Mouse (Mus musculus) CD8-positive naive resting alpha-beta T cell, adult 2 months (primary cell): ENCODE measurements at regions not wholly inside any gene's neighbourhood (a gene's known extent, or its start where the extent isn't known, plus 50 kb on each side); places are given as distances from the start of the nearest gene placed in this dataset.
"Not testable (repeated sequence)": the region's sequence is repeated elsewhere in the genome, so short reads cannot be mapped to it uniquely, and the experiment has no call there.

Experiments
- DNase-seq, 2 experiments: peaks; one replicate each; pipeline ENCODE4 v3.0.0; 2022; ENCODE audit warnings: low read depth in 2 of 2, low spot score in 2 of 2

DNA sequence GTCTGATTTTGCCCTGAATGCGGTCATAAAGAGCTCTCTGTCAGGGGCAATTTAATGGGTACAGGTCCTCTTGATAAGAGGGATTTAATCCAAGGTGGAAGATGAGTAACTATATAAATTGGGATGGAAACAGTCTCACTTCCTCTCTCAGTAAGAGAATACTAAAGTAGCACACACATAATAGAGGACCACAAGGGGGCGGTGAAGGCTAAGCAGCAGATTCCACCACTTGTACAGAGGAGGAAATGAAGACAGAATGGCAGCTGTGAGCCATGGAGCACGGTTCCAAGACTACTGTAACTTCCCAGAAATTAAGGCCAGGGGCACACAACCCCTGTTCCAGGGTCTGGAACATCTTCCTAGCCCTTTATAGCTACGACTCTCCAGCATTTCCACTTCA is 262.6 kb upstream of the Ywhaq start:
- not testable (repeated sequence) for DNase-seq

DNA sequence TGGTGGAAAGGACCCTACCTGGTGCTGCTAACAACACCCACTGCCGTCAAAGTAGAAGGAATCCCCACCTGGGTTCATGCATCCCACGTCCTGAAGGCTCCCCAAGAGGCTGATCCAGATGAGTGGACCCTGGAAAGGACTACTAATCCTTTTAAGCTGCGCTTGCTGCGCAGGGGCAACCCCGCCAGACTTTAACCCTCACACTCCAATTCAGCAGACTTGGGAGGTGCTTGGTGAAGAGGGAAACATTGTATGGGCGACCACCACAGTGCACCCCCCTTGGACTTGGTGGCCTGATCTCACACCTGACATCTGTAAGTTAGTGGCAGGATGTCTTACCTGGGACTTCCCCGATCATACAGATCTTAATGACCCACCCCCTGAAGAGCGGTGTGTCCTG is 231.9 kb upstream of the Ywhaq start:
- DNase-seq = not testable (repeated sequence)

DNA sequence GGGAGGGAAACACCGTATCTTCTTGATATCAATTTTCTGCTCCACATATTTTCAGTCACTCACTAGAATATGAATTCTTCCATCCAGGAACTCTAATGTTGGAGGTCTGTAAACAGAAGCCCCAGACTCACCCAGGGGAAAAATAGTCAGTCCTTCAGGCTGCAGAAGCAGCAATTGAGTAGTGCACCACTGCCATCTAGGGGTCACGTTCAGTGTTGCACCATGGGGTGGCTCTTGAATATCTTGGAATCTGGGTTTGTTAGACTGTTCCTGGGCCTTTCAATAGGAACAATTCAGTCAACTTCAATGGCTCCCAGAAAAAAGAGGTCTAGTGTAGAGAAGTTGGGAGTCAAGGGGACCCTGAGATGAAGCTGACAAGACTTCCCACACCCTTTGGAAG is 196.3 kb upstream of the Ywhaq start:
- DNase-seq = peak; percentile 25 to 31

DNA sequence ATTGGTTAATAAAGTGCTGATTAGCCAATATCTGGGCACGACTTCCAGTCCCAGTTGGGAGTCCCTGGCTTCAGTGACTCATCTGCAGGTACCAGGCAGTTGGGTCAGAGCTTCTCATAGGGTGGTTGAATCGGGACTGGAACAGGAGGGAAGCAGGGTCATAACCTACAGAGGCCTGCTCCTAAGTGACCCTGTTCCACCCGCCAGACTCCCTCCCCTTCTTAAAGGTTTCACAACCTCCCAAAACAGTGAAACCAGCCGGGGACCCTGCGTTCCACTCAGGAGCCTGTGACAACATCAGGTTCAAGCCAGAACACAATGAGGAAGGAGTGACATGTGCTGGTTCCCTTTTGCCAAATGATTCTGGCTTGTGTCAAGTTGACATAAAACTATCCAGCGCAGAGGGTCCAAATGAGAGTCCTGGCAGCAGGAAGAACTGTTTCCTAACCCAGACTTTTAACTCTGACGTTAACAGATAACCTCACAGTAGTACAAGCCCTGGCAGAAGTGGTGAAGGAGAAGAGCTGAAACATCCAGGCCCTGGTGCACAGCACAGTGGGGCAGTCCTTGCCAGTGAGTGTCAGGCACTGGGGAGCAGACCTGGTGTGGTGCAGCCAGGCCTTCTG is 151.1 kb upstream of the Ywhaq start:
- DNase-seq = no peak

DNA sequence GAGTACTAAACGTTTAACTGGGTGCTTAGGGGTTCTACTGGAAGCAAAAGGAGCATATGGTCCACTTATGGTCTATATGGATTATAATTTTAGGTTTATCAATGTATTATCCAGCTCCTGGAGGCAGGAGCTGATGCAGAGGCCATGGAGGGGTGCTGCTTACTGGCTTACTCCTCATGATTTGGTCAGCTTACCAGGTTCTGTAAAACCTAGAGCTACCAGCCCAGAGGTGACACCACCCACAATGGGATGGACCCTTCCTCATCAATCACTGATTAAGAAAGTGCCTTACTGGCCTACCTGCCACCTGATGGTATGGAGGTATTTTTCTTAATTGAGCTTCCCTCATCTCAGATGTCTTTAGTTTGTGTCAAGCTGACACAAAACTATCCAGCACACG is 126.5 kb upstream of the Ywhaq start:
- not testable (repeated sequence) for DNase-seq

DNA sequence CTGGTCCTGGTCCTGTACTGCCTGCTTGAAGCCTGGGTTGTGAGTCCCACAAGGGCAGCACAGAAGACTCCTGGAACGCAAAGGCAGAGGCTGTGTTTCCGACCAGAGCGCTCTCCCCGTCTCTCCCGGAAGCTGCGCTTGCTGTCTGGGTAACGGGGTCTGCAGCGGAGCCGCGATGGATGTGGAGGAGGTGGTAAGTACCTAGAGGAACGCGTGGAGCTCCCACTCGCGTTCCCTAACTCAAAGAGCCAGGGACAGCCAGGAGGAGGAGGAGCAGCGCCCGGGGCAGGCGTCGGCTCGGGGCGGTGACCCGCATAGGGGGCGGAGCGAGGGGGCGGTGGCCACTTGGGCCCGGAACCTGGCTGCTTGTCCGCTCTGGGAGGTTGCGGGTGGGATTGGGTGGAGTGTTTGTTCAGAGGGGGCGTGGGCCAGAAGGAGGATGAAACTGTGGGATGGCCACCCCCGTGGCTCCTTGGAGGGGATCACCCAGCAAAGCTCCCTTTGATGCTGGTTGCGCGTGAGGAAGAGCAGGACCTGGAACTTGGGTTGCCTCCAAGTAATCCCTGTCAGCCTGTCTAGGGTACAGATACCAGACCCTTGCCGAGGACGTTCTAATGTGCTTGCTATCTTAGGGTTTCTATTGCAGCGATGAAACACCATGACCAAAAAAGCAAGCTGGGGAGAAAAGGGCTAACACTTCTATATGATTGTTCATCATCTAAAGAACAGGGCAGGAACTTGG is 125.9 kb upstream of the Ywhaq start:
- DNase-seq = peak; percentile 33 to 37

DNA sequence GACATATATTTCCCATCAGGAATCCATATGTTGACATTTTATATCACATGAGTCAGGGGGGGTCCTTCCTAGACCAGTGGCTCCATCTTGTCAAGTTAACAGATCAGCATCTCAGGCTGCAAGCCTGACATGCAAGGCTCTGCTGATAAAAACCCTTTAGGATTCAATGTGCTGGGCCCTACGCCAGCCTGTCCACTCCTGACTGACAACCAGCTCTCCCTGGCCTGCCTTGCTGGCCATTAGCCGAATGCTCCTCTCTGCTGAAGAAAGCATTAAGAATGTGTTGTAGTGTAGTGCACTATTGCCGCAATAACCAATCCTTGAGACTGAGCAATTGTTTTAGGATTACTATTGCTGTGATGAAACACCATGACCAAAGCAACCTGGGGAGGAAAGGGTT is 114.3 kb upstream of the Ywhaq start:
- DNase-seq = no peak

DNA sequence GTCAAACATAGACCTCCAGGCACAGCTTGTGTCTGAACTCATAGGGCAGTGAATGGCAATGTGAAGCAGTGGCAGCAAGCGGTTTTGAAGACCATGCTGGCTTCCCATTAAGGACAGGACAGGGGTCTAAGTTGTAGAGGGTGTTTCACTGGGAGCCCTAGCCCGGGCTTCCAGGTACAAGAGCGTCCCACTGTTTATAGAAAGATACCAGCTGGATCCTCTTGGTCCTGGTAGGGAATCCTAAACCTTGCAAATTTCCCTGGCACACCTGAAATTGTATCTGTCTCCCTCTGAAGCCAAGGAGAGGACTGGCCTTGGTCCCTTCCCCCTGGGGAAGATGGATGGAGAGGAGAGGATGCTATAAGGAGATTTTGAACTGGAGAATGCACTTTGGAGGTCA is 111.9 kb upstream of the Ywhaq start:
- not testable (repeated sequence) for DNase-seq

DNA sequence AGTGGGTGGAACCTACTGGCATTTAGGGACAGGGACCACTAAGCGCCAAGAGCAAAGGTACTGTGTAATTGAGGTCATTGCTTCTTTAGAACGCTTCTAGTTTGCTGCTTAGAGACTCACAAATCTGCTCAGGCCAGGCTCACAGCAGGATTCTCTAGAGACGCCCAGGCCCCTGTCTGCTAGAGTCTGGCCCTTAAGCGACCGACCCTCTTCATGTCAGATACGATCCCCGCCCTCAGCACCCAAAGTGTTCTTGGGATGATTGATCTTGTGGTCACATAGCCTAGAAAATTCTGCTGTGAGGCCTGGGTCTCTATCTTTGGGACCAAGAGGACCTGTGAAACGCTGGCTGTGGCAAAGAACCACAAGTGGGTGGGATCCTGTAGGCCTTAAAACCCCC is 109.9 kb upstream of the Ywhaq start:
- DNase-seq = not testable (repeated sequence)

DNA sequence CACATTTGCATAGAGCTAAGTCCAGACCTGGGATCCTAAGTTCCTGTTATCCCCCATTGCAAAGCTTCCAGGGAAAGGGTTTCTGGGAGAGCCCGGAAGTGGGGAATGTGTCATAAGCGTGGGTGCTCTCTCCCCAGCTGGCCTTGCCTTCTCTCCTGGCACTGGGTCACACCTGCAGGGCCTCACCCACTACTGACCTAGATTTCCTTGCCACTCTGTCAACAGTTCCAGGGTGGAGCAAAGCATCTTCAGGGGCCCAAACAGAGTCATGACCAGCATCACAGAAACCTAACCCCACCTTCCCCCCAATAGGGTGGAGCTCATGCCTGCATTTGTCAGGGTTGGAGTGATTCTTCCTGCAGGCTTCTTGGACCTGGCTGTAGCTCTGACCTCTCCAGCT is 109.5 kb upstream of the Ywhaq start:
- DNase-seq = not testable (repeated sequence)

DNA sequence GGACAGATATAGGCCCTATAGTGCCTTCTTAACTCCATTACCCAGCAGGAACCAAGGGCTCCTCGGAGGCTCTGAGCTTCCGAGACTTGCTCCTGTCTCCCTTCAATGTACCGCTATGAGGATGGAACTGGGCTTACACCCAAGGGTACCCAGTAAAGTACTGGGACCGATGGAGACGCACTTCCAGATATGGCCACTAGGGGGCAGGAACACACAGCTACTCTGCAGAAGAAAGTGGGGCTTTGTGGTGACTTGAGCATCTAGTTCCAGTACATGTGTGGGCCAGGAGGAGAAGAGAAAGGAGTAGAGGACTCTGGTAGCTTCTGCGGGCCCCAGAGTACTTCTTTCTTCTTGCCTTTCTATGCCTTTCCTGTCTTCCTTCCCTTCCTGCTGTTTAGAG is 108.1 kb upstream of the Ywhaq start:
- DNase-seq = not testable (repeated sequence)

DNA sequence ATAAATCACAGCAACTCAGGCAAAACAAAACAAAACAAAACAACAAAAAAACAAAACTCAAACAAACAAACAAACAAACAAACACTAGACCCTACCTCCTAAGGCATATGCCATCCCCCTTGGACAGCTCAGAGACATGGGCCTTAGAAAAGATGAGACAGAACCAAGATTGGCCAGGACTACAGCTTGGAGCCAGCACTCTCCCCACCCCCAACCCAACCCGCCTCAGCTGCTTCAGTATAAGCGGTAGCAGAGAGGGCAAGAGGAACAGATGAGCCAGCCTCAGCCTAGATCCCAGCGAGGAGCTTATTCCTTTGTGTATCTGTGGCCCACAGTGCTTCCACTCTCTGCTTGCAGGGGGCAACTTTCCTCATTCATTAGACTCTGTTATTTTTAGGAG is 105.2 kb upstream of the Ywhaq start:
- DNase-seq = no peak

DNA sequence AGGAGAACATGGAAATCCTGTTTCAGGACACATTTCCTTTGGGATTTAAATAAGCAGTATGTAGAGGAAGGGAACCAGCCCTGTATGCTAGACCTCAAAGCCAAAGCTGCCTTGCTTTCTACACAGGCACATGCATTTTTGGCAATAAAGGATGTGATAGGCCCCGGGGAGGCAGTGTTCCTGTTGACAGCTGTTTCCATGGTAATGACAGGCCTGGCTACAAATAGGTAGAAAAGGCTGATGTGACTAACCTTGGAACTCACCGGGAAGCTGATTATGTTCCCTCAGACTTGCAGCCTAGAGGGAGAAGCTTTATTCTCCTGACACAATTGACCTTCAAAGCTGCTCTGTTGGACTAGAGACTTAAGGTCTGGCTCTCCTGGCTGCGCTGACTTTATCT is 101.6 kb upstream of the Ywhaq start:
- no peak for DNase-seq

DNA sequence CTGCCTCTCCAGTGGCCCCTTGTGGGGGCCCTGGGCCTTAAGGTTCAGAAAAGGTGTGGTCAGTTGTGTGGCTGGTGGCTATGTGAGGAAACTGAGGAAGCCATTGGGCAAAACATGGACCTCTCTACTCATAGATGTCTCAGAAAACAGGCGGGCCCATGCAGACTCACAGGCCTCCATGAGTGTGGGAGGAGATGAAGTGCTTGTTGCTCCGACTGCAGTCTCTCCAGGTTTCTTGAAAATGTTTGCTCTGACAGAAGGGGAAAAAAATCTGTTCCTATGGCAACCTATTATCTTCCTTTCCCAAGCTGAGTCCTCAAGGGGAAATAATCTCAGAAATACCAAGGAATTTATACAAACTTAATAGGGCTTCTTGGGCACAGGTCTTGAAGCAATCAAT is 95.3 kb upstream of the Ywhaq start:
- DNase-seq = no peak

DNA sequence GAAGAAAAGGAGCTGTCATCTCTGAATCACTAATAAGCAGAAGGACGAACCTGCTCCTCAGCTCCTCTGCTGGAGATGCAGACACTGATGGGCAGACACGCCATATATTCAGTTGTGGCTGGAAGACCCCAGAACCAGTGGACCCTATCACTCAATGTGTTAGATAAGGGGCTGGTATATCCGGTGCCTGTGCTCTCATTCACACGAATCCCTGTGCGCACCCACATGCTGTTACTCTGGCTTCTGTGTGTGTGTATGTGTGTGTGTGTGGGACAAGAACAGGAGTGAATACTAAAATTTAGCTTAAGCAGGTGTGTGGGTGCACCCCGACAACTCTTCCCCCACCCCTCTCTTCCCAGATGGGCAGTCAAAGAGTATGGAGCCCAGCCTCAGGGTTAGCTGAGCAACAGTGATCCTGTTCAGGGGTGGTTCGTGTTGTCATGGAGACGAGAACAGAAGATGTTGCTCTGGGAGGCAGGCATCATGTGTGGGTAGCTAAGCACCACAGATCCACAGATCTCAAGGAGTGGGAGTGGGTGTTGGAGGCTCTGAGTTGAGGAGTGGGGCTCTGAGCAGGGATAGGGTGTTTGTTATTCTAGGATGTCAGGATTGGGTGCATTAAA is 93.7 kb upstream of the Ywhaq start:
- no peak for DNase-seq

DNA sequence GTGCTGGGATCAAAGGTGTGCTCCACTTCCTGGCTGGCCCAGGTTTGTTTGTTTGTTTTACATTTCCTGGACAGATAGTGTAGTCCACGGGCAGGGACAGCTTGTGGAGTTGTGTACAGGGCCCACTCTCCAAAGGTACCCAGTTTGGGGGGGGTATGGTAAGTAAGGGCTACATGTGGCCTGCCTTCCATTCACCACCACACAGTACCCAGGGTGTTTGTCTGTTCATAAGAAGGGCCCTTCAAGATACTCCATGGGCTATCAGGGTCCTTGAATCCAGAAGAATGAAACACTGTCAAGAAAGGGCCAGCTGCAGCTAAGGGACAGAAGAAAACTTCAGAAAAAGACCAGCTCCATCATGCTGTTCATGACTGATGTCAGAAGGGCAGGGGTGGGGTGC is 89.6 kb upstream of the Ywhaq start:
- DNase-seq = no peak

DNA sequence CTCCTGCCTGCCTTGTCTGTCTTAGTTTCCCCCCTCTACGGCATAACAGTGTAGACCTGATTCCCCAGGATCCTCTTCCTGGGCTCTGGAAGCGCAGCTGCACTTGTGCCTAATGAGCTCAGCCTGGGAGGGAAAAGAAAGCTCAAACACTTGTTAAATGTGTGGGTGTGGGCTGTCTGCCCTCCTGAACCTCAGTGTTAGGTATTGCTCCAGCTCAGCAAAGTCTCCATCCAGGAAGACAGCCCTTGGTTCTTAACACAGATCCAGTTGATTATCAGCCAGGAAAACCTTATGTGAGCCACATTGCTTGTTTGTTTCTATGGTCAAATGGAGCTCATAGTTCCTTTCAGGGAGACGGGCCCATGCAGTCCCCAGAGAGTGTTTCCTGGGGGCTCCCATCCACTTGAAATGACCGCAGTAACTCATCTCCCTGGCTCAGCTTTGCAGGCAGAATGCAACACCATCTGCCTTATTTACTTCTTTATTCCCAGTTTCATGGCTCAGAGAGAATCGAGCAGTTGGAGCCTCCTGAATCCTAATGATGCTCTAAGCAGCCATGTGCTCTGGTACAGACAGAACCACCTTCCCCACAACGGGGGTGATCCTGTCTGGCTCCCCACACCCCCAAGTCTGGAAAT is 88.4 kb upstream of the Ywhaq start:
- DNase-seq = no peak

DNA sequence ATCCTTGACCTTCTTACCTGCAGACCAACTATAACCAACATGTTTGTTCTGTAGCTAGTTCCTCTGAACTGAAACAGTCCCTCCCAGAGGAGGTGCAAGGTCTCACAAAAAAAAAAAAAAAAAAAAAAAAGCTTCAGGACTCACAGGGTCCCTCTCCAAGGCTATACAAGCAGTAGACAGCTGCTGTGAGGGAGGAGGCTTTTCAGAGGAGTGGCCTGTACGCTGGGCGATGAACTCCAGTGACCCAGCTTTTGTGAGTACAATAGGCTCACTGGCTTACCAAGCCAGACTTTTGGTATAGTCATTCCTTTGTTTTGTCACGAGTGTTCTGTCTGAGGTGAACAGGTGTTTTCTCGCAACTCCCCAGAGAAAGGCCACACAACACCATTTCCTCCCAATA is 85.8 kb upstream of the Ywhaq start:
- no peak for DNase-seq

DNA sequence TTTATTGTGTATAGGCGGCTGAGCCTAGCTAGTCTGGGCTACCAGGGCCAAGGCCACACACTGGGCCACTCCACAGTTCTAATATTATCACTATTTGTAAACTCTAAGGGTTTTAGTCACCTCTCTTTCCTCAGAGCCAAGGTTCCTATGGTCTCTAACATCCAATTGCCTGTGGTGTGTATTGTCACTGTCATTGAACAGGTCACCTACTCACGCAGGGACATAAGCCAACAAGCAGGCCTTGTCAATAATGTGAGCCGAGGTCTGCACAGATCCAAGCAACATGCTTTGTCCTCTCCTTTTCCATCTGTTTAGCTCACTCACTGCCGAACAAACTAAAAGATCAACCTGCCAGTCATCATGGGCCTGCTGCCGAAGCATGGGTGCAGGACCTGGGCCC is 79.5 kb upstream of the Ywhaq start:
- DNase-seq = no peak

DNA sequence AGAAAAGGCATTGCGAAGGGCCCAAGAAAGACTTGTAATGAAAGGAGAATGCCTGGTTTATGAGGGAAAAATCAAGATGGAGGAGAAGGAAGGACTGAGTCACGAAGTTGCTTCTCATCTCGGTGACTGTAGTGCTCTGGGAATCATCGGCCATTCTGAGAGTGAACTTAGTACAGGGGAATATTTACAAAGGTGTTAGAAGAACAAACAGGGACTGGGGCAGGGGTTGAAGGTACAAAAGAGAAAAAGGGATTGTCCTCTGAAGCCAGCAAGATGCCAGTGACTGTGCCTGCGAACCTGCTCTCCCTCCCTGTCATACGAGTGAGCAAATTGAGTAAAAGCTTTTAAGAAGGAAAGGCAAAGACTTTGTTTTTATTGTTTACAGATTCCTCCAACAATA is 78.1 kb upstream of the Ywhaq start:
- no peak for DNase-seq

DNA sequence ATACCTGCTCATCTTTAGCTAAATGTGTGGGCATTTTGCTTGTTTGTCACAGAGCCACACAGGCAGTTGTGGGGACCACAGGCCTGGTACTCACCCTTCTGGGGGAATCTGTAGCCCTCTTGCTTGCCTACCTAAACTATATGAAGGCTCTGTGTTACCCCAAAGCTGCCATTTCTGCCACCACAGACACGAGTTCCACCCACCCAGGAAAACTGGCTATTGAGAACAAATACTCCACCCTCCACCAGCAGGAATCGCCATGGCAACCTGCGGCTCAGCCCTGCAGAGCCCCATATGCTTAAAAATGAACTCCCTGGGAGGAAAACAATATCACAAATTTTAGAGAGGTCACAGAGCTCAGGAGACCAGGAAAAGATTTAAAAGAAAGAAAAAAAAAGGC is 76.0 kb upstream of the Ywhaq start:
- DNase-seq = no peak
